Mouse (Mus musculus): ENCODE data around the gene Upp2. TPM values are rescaled to one million over a fixed set of nuclear protein-coding genes. Genes with fewer than 3 reads are reported as not detected.

The Upp2 gene
- 17.8 and 18.8 TPM in 2 replicates for polyA plus RNA-seq (2012; ENCODE audit: insufficient read depth, insufficient read length, missing spikeins)

DNA sequence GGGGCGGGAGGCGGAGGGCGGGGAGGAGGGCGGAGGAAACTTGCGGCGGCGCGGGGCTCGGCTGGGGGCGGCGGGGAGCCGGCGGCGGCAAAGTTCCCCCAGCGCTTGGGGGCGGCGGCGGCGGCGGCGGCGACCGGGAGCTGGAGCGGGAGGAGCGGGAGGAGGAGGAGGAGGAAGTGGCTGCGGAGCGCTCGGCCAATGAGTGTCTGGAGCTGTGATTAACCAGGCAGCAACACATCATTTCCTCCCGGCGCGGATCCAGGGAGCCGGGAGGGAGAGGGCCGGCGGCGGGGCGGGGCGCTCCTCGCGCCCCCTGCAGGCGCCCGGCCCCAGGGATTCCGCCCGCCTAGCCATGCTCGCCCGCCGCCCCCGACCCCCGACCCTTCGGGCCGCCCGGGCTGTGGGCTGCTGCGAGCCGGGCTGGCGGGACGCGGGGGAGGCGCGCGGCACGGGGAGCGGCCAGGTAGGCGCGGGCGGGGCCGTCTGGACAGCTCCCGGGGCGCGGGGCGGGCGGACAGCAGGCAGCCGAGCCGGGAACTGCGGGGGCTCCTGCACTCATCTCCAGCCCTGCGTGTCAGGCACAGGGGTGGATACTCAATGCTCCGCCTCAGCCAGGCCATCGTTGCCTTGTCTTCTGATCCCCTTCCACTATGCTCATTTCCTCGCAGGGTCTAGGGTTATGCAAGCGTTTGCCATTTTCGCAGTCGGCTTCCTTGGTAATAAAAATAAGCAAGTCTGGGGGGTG is at the start of gene Upp2, which contains the start of gene Acvr1:
Upp2 (plus strand) TSS at position 233 of the 745 bp plus-strand sequence.
Acvr1 (minus strand) TSS at position 92 of the 745 bp plus-strand sequence.
- Histone ChIP-seq H3K4me3 (ENCODE audit: insufficient read depth, low read depth, low read length) (peak within 1 kb of the TSS; percentile 100), H3K4me1 (ENCODE audit: control insufficient read depth, insufficient read depth, insufficient read length, low read length) (peaks cover 27% of the 10 kb centered on the region), H3K27ac (replicated peaks; ENCODE audit: low read depth, low read length) (peak within 1 kb of the TSS; percentile 79)

DNA sequence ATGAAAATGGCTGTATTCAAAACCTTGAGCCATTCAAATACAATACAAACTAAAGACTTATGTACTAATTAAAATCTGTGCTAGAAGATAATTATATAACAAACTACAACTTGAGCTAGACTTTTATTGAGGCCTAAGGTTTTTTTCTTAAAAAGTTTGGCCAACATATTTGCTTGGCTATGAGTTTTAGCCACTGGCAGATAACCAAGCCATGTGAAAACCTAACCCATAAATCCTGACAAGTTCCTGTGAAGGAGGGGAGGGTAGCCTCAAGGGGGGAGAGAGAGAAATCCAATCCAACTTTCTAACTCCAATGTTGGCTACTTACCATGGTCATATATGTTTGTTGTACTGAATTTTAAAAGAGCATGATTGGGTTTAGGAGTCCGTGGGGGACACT is 48.6 kb upstream of the Upp2 start:
- H3K4me1 ChIP-seq (ENCODE audit: control insufficient read depth, insufficient read depth, insufficient read length, low read length), result peaks cover 11% of the 10 kb centered on the region
- H3K27ac ChIP-seq (replicated peaks; ENCODE audit: low read depth, low read length), result no peak overlapping the region
- no peak overlapping the region for H3K4me3 ChIP-seq (ENCODE audit: insufficient read depth, low read depth, low read length)

DNA sequence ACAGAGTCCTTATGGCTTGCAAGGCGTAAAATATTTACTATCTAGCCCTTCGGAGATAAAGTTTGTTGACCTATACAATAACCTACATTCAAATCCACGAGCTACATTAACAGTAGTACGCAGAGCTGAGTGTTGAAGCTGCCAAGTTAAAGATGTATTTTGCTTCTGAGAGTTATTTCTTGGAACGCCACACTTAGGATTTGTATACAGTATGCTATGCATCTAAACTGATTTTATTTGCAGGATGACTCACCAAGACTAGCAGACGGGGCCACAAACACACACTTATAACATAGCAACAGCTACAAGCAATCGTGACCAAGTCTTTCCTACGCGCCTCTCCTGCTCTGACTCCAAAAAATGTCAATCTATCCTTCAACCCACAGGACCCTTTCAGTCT is 46.4 kb upstream of the Upp2 start:
- no peak overlapping the region for H3K27ac ChIP-seq (replicated peaks; ENCODE audit: low read depth, low read length)
- H3K4me1 ChIP-seq (ENCODE audit: control insufficient read depth, insufficient read depth, insufficient read length, low read length), result peaks cover 18% of the 10 kb centered on the region
- no peak overlapping the region for H3K4me3 ChIP-seq (ENCODE audit: insufficient read depth, low read depth, low read length)

DNA sequence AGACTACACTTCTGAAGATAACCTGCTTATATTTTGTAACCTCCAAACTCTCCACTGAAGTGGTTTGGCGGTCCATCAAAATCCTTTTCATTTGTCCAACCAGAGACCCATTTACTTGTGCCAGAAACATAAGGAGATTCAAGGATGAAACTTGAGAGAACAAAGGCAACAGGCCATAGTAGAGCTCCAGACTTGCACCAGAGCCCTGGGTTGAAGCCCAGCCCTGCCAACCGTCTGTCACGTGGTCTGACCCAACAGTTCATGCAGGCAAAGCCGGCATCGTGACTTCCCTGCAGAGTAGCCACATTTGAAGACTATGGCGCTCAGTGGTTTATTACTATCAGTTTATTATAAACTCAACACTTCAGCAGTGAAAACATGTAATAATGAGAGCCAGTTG is 45.5 kb upstream of the Upp2 start:
- Histone ChIP-seq H3K4me1 (ENCODE audit: control insufficient read depth, insufficient read depth, insufficient read length, low read length) (peaks cover 13% of the 10 kb centered on the region), H3K27ac (replicated peaks; ENCODE audit: low read depth, low read length) (no peak overlapping the region), H3K4me3 (ENCODE audit: insufficient read depth, low read depth, low read length) (no peak overlapping the region)

DNA sequence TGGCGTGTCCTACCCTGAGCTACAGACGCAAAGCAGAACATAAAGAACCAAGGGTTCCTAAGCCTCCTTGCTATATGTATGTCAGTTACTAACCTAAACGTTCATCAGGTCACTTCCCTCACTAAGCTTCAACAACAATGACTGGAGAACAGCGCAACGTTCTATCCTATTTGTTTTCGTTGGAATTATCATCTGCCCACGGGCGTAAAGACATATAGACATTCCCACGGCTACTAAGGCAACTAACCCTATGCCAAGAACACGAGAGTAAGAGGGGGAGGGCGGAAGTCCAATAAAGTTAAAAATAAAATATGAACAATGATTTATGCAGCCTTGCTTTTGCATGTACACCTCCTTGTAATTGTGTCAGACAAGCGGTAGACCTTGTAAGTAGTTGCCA is 44.0 kb upstream of the Upp2 start:
- peaks cover 19% of the 10 kb centered on the region for H3K4me1 ChIP-seq (ENCODE audit: control insufficient read depth, insufficient read depth, insufficient read length, low read length)

DNA sequence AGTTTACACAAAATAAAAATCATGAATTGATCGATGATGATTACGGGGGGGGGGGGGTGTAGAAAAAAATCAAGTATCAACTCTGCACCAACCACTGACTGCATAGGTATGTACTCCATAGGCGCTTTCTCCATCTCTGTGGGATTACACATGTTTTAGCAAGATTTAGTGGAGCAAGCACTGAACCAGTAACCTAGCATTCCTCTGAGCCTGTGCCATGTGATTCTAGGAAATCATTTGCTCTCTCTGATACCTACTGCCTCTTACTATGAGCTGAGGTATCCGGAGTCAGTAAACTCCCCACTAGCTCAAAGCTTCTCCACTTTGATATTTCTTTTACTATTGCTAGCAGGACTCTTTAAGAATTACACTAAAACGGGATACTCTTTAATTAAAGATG is 43.2 kb upstream of the Upp2 start:
- H3K4me1 ChIP-seq (ENCODE audit: control insufficient read depth, insufficient read depth, insufficient read length, low read length), result peaks cover 20% of the 10 kb centered on the region
- no peak overlapping the region for H3K4me3 ChIP-seq (ENCODE audit: insufficient read depth, low read depth, low read length)
- H3K27ac ChIP-seq (replicated peaks; ENCODE audit: low read depth, low read length), result no peak overlapping the region

More for the DNA sequence above, 44.0 kb upstream of the Upp2 start:
- no peak overlapping the region for H3K27ac ChIP-seq (replicated peaks; ENCODE audit: low read depth, low read length)
- no peak overlapping the region for H3K4me3 ChIP-seq (ENCODE audit: insufficient read depth, low read depth, low read length)

DNA sequence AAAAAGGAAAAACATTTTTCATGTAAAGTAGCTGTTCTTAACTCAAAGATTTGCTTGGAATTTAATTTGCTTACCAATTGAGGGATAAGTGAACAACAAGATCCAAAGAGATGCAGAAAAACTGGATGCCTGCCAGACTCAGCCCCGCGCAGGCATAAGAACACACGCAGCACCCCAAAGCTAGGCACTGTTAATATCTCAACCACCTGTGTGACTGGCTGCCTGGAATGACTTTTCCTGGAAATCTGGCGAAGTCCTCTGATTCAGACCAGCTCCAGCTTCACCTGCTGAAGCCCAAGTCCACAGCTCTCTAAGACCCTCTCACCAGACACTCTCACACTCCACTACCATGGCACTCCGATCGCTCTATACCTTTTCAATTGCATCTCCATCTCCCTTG is 42.7 kb upstream of the Upp2 start:
- Histone ChIP-seq H3K27ac (replicated peaks; ENCODE audit: low read depth, low read length) (no peak overlapping the region), H3K4me3 (ENCODE audit: insufficient read depth, low read depth, low read length) (no peak overlapping the region), H3K4me1 (ENCODE audit: control insufficient read depth, insufficient read depth, insufficient read length, low read length) (peaks cover 22% of the 10 kb centered on the region)

DNA sequence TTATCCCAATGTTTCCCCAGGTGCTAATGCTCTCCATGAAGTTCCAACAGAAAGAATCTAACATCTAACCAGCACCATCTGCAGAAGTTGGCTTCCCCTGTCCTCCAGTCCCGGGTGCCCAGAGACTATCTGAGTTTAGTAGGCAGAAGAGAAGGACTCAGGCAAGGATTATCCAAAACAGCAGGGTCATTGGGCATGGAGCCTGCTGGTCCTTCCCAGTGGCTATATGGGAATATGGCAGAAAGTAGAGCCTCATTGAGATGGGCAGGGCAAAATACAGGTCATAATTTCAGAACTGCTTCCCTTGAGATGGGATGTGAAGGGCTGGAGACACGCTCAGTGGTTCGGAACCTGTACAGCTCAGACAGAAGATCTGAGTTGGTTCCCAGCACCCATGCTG is 39.3 kb upstream of the Upp2 start:
- no peak overlapping the region for H3K27ac ChIP-seq (replicated peaks; ENCODE audit: low read depth, low read length)
- H3K4me3 ChIP-seq (ENCODE audit: insufficient read depth, low read depth, low read length), result no peak overlapping the region
- H3K4me1 ChIP-seq (ENCODE audit: control insufficient read depth, insufficient read depth, insufficient read length, low read length), result peaks cover 43% of the 10 kb centered on the region

DNA sequence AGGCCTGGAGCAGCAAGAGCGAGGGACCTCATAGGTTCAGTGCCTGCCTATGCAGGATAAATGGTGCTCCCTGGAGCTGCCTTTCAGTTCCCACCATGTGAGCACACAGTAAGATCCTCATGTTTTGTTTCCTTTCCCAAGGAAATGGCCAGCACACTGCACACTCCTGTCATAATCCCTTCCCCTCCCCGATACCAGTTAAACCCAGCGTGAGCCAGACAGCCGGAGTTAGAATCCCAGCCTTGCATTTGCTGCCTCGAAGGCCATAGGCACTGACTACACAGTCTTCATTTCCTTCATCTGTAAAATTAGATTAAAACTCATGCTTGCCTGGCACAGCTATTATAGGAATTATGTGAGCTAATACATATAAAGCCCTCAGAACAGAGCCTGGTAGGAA is 37.7 kb upstream of the Upp2 start:
- Histone ChIP-seq H3K4me1 (ENCODE audit: control insufficient read depth, insufficient read depth, insufficient read length, low read length) (peaks cover 57% of the 10 kb centered on the region), H3K27ac (replicated peaks; ENCODE audit: low read depth, low read length) (no peak overlapping the region), H3K4me3 (ENCODE audit: insufficient read depth, low read depth, low read length) (no peak overlapping the region)

DNA sequence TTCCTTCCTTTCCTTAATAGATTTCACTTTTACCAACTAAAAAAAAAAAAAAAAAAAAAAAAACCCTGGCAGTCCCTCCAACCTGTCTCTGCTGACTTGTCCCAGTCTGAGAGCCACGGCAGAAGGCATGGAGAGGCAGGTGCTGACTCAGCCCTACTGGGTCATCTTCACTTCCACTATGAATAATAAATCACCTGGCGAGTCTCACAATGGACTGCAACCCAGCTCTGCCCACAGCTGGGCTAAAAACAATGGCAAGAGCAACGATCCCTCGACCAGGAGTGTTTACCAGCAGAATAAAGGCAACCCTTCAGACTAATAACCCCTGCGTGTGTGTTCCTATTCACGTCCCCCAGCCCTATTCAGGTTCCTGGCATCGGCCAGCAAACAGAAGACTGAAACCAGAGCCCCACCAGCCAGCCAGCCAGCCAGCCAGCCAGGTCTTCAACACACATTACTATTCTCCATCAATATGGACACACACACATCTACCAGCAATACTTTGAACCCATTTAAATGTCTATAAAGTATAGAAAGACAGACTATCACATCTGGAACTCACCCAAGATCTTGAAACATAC is 37.1 kb upstream of the Upp2 start:
- Histone ChIP-seq H3K4me1 (ENCODE audit: control insufficient read depth, insufficient read depth, insufficient read length, low read length) (peaks cover 56% of the 10 kb centered on the region), H3K4me3 (ENCODE audit: insufficient read depth, low read depth, low read length) (no peak overlapping the region), H3K27ac (replicated peaks; ENCODE audit: low read depth, low read length) (no peak overlapping the region)

DNA sequence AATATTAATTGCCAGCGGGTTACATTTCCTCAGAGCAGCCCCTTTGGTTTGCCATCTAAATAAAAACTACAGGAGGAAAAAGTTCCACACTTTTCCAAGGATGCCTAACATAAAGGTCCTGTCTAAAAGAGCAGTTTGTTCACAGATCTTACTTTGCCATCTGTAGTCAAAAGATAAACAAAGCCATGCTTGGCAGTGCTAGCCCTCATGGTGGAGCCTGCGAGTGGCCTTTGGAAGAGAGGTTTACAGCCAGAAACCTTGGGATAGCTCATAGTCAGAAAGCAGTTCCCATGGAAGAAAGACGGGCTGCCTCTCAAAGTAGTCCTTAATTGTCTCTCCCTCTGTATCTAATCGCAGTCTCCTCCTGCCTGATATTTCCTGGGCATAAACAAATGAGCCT is 36.6 kb upstream of the Upp2 start:
- Histone ChIP-seq H3K4me3 (ENCODE audit: insufficient read depth, low read depth, low read length) (no peak overlapping the region), H3K27ac (replicated peaks; ENCODE audit: low read depth, low read length) (no peak overlapping the region), H3K4me1 (ENCODE audit: control insufficient read depth, insufficient read depth, insufficient read length, low read length) (peaks cover 55% of the 10 kb centered on the region)

DNA sequence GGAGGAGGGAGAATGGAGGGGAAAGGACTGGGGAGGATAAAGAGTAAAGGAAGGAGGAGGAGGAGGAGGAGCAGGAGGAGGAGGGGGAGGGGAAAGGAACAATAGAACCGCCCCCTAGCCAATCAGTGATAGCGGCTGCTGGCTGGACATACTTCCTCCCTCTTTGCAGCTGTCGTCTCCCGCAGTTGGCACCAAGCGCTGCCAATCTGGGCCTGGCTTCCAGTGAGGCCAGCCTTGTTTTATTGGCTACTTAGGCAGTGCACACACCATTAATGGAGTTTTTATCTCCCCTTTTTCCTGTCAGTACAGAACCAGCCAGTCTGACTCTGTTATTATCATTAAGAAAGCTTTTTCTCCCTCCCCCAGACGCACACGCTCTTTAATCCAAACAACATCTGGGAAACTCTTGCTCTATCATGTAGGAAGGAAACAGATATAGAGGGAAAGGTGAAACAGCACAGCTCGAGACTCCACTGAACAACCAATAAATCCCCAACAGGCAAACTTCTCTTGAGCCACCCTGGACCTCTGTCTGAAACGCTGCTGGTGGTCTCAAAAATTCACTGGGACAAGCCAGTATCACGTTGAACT is 34.7 kb upstream of the Upp2 start:
- peak overlapping the region; percentile 69 for H3K27ac ChIP-seq (replicated peaks; ENCODE audit: low read depth, low read length)
- H3K4me3 ChIP-seq (ENCODE audit: insufficient read depth, low read depth, low read length), result no peak overlapping the region
- H3K4me1 ChIP-seq (ENCODE audit: control insufficient read depth, insufficient read depth, insufficient read length, low read length), result peaks cover 51% of the 10 kb centered on the region

DNA sequence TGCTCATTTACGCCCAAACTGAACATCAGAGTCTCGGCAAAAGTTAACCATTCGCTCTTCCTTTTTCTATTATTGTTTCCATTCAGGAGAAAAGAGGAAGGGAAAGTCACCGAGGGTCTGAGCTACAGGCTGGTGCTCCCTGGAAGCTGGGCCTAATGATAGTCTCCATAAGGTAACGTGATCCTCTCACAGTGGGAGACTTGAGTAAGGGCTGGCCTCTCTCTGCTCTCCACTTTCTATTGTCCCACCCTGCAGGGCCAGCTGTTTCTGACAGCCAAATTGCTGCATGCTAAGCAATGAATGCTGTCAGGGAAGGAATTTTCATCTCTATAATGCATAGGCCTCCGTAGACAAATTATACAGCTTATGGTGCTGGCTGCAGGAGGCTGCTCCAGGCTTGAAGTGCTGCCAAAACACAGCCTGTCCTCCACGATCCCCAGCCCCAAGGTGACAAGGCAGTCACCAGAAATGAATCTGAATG is 33.5 kb upstream of the Upp2 start:
- Histone ChIP-seq H3K4me3 (ENCODE audit: insufficient read depth, low read depth, low read length) (no peak overlapping the region), H3K27ac (replicated peaks; ENCODE audit: low read depth, low read length) (peak overlapping the region; percentile 78), H3K4me1 (ENCODE audit: control insufficient read depth, insufficient read depth, insufficient read length, low read length) (peaks cover 47% of the 10 kb centered on the region)

DNA sequence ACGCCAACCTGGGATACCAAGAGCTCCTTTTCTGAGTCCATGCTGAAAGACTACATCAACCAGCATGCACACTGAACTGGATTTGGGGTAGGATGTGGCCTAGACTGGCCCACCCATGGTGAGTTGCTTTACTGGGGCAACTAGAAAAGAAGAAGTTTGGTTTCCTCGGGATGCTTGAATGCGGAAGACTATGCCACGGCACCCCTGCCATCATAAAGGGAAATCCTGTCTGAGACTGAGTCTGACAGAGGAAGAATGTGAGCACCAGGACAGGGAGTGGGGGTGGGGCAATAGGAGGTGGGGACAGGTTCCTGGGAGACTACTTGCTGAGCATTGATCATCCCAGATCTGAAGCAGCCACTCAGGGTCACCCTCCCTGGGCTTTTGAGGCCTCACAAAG is 32.7 kb upstream of the Upp2 start:
- peak overlapping the region; percentile 5; the same call in 1 of the 2 replicates for H3K27ac ChIP-seq (replicated peaks; ENCODE audit: low read depth, low read length)
- H3K4me1 ChIP-seq (ENCODE audit: control insufficient read depth, insufficient read depth, insufficient read length, low read length), result peaks cover 49% of the 10 kb centered on the region
- H3K4me3 ChIP-seq (ENCODE audit: insufficient read depth, low read depth, low read length), result no peak overlapping the region

DNA sequence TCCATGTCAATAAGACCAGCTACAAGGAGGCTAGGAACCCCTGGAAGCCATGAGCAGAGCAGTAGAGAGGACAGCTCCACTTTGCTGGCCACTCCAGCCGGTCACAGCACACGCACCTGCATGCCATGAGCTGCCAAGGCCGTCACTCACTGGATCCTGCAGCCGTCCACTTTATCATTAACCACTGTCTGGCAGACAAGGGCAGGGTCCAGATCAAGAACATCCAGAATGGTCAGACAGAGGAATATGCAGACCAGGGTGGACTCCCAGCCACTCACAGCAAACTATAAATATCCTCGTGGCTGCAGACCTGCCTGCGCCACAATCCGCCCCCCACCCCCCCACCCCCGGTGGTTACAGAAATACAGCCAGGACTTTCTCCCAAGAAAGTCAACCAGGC is 31.9 kb upstream of the Upp2 start:
- H3K4me3 ChIP-seq (ENCODE audit: insufficient read depth, low read depth, low read length), result no peak overlapping the region
- no peak overlapping the region for H3K27ac ChIP-seq (replicated peaks; ENCODE audit: low read depth, low read length)
- peaks cover 45% of the 10 kb centered on the region for H3K4me1 ChIP-seq (ENCODE audit: control insufficient read depth, insufficient read depth, insufficient read length, low read length)

All from brown adipose tissue, adult 24 weeks (tissue).